In genomic region chr10:18562940-18563339, GRCm38 (mm10) we compare ENCODE assay signal across 8 mouse cellular contexts. TPM values are rescaled to one million over a fixed set of nuclear protein-coding genes. Genes with fewer than 3 reads are reported as not detected.
DNase-seq lines count a peak whose midpoint lies in the region; ATAC-seq and TF ChIP-seq lines count a peak whose summit lies in the region.
"Had no signal": no experiment of that assay in that cellular context is flagged by ENCODE, and none has a peak within 500 bp of the region (broad histone marks: within the 10 kb centered on the region; RNA-seq: fewer than 3 reads in every experiment).

No protein-coding gene starts in this region.

- no peak overlapping the region for H3K27ac ChIP-seq in intestine, postnatal 0 days (ENCODE audit: low read depth, low read length)
- no peak overlapping the region for H3K27ac ChIP-seq in lung, embryonic 14.5 days (ENCODE audit: low read depth)

- no peaks in the 10 kb centered on the region for H3K36me3 ChIP-seq in intestine, postnatal 0 days (ENCODE audit: control insufficient read depth, insufficient read depth)
- no peaks in the 10 kb centered on the region for H3K36me3 ChIP-seq in lung, embryonic 14.5 days (ENCODE audit: insufficient read depth)

- H3K4me1 ChIP-seq in lung, adult 2 months (ENCODE audit: control insufficient read depth, insufficient read depth, low read length) = no peaks in the 10 kb centered on the region
- H3K4me1 ChIP-seq in intestine, postnatal 0 days (replicated peaks; ENCODE audit: control insufficient read depth, insufficient read depth, low read length) = no peaks in the 10 kb centered on the region
- no peaks in the 10 kb centered on the region for H3K4me1 ChIP-seq in lung, embryonic 14.5 days (ENCODE audit: insufficient read depth)

- H3K4me2 ChIP-seq in intestine, postnatal 0 days (replicated peaks; ENCODE audit: low read depth) = no peak overlapping the region
- no peak overlapping the region for H3K4me2 ChIP-seq in lung, embryonic 14.5 days

- no peak overlapping the region for H3K4me3 ChIP-seq in lung, adult 2 months (replicated peaks; ENCODE audit: extremely low read depth, low read depth, low read length)
- no peak overlapping the region for H3K4me3 ChIP-seq in intestine, postnatal 0 days (ENCODE audit: low read depth, low read length)
- no peak overlapping the region for H3K4me3 ChIP-seq in lung, embryonic 14.5 days (ENCODE audit: low read depth, low read length)
- H3K4me3 ChIP-seq: erythroblast, embryonic 14.5 days had no signal

- 2% methylated on average over 4 of the region's 4 CpGs for WGBS in lung, adult 2 months
- WGBS in intestine, postnatal 0 days = 6% methylated on average over 4 of the region's 4 CpGs
- WGBS in lung, embryonic 14.5 days = 5% methylated on average over 4 of the region's 4 CpGs

- peak; percentile 42 for DNase-seq in lung, adult 2 months
- DNase-seq in lung, adult 18-20 months = no peak
- peak; percentile 56 for DNase-seq in adrenal gland, postnatal 25 days
- peak; percentile 31 for DNase-seq in embryo, embryonic 9.5 days (ENCODE audit: extremely low spot score)
- DNase-seq in lung, embryonic 14.5 days = peak; percentile 70
- DNase-seq in right cerebral cortex, postnatal 14 days = peak; percentile 70

- TF ChIP-seq POLR2A in lung, adult 2 months (IDR thresholded peaks at IDR 0.05; ENCODE audit: borderline replicate concordance, extremely low read depth, low read depth, low read length) = no peak

- TF ChIP-seq CTCF in lung, adult 2 months (IDR thresholded peaks at IDR 0.05; ENCODE audit: insufficient read depth, low read length) = peak; percentile 40
- TF ChIP-seq CTCF in intestine, postnatal 0 days (IDR thresholded peaks at IDR 0.05; ENCODE audit: low read depth) = peak; percentile 81
- peak; percentile 75 for TF ChIP-seq CTCF in lung, embryonic 14.5 days (IDR thresholded peaks at IDR 0.05; ENCODE audit: low read depth)

- no peak for ATAC-seq in intestine, postnatal 0 days
- ATAC-seq in lung, embryonic 14.5 days (ENCODE audit: insufficient read depth) = no peak

- no peak overlapping the region for H3K9ac ChIP-seq in intestine, postnatal 0 days (ENCODE audit: low read depth, low read length)
- no peak overlapping the region for H3K9ac ChIP-seq in lung, embryonic 14.5 days

- no peaks in the 10 kb centered on the region for H3K27me3 ChIP-seq in intestine, postnatal 0 days (replicated peaks; ENCODE audit: control insufficient read depth, insufficient read depth, low read length)
- H3K27me3 ChIP-seq in lung, embryonic 14.5 days (ENCODE audit: insufficient read depth, low read length) = no peaks in the 10 kb centered on the region

- no peaks in the 10 kb centered on the region for H3K9me3 ChIP-seq in intestine, postnatal 0 days (ENCODE audit: control insufficient read depth)
- no peaks in the 10 kb centered on the region for H3K9me3 ChIP-seq in lung, embryonic 14.5 days (ENCODE audit: low read depth, low read length)

RNA-seq across cellular contexts. Expression of gene Hebp2, which starts 17.1 kb away (rescaled TPM):
- 0.49 and 5.5 TPM in 2 replicates for polyA plus RNA-seq in lung, adult 2 months (2012; rRNA removed)
- 2.6 and 4.5 TPM in 2 replicates for total RNA-seq in adrenal gland, postnatal 25 days (2021)
- 3.6 and 4.0 TPM in 2 replicates for polyA plus RNA-seq in intestine, postnatal 0 days (2015; fragmentation: Nextera tagmentation; extraction: Ambion mirVana)
- polyA plus RNA-seq in lung, embryonic 14.5 days (2014; fragmentation: Nextera tagmentation; extraction: Ambion mirVana) = 9.6 and 13.3 TPM in 2 replicates
- polyA plus RNA-seq: erythroblast, embryonic 14.5 days had no signal

Comparison
In these comparisons a context has a peak if more than half of its experiments do, and no peak if none do; other contexts are left out.
1. DNase-seq: peak in lung, adult 2 months (single experiment), adrenal gland, postnatal 25 days (single experiment), embryo, embryonic 9.5 days (single experiment), lung, embryonic 14.5 days (single experiment) and right cerebral cortex, postnatal 14 days (single experiment); none in lung, adult 18-20 months (0 of 2).
2. Peak in every context shown above with its lines, with median percentiles within 50 percentile points of each other: CTCF ChIP-seq.